Mouse (Mus musculus) layer of hippocampus, postnatal 36 days (tissue): ENCODE data around the gene Fam19a3. TPM values are rescaled to one million over a fixed set of nuclear protein-coding genes. Genes with fewer than 3 reads are reported as not detected.

Experiments used
- DNase-seq, 2 experiments: peaks; one replicate each; pipeline ENCODE4 v3.0.0; 2022
- total RNA-seq, 2 experiments: library from RNA; stranded (reverse); gene quantifications; 2 replicates each; pipeline ENCODE4 v1.2.3; 2021

Gene Fam19a3
- total RNA-seq, 2 experiments from 2014 or later: not detected

DNA sequence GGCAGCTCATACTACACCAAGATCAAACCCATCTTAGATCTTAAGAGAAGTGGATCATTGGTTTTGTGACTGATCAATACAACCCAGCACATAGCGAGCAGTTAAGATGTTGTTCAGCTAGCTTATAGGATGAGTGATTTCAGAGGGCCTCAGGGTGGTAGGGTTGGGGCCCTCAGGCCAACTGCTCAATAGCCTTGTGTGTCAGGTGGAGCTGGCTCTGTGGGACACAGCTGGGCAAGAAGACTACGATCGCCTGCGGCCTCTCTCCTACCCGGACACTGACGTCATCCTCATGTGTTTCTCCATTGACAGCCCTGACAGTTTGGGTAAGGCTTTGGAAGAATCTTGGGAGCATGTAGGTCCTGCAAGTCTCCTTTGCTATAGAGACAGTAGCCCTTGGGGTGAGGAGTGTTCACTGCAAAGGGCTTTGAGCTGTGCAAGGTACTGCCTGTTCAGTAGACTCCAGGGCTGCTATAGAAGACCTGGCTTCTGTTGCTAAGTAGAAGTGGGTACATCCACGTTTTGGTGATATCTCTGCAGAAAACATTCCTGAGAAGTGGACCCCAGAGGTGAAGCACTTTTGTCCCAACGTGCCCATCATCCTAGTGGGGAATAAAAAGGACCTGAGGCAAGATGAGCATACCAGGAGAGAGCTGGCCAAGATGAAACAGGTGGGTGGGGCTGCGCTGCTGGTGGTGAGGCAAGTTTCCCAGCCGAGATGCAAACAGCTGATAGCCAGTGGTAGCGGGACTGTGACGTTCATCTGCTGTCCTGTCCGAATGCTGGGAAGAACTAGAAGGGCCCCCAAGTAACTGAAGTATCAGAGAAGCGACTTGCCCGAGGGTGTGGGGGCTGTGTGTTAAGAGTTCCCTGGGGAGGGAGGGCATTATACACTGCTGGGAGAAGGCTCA, 11.0 kb upstream of the Fam19a3 start:
- no peak for DNase-seq

DNA sequence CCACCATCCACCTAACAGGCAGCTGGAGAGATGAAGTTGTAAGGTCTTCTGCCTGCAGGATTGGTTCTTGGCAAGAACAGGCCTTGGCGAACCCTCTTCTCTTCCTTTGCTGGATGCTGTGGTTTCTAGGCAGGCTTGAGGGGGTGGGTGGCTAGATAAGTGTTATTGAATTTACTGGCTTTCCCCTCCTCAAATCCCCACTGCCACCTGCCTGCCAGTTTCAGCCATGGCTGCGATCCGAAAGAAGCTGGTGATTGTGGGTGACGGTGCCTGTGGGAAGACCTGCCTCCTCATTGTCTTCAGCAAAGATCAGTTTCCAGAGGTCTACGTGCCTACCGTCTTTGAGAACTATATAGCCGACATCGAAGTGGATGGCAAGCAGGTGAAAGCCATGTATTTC, 10.0 kb upstream of the Fam19a3 start:
- DNase-seq: no peak

DNA sequence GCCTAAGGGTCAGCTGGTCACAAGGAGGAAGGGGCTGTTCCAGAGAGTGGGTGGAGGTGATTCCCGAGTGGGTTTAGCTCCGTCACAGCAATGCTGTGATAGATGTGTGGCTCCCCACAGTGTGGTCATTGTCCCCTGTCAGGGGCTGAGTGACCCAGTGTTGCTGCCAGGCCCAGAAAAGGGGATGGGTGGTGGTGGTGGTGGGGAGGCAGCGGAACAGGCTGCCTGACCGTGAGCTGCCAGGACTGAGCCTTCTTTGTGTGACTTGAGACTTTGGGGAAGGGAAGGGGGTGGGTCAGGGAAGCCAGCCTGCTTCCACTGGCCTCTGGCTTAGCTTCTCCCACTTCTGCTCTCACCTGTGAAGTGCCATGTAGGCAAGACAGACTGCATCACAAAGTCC, 9.4 kb upstream of the Fam19a3 start:
- no peak for DNase-seq

GRCm38 (mm10) chr3:104790401-104790937, 8.8 kb upstream of the Fam19a3 start:
- no peak for DNase-seq

GRCm38 (mm10) chr3:104789822-104790221, 8.2 kb upstream of the Fam19a3 start:
- DNase-seq: no peak

DNA sequence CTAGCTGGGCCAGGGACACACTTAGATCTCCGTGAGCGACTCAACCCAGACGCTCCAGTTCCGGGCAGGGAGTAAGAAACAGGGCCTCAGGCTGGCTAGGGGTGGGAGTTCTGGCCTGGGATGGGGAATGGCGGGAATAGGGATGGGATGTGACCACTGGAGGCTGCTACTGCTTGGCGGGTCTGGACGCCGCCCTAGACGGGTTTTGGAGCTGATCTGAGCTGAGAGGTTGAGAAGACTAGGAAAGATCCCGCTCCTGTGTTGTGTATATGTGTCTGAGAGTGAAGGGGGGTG, 7.6 kb upstream of the Fam19a3 start:
- no peak for DNase-seq

GRCm38 (mm10) chr3:104788561-104789311, 7.1 kb upstream of the Fam19a3 start:
- DNase-seq: peak; percentile 57 to 62

DNA sequence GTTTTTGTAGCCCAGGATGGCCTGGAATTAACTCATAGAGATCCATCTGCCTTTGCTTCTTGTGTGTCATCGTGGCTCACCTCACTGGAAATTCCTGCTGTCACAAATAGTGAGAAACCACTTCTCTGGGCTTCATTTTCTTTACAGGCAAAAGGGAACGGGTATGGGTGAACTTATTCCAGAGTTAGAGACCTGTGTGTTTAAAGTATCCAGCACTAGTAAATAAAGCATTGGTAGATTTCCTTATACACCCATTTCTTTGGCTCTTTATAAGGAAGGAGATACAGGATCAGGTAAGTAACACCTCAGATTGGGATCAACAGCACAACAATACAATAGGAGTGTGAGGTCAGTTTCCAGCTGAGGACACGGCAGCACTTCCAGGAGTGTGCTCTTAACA, 6.4 kb upstream of the Fam19a3 start, which contains the start of gene Rhoc:
TSS of gene Rhoc (plus strand) at position 301 of the 400 bp plus-strand sequence.
- DNase-seq: no peak

GRCm38 (mm10) chr3:104785284-104785683, 3.6 kb upstream of the Fam19a3 start:
- no peak for DNase-seq

DNA sequence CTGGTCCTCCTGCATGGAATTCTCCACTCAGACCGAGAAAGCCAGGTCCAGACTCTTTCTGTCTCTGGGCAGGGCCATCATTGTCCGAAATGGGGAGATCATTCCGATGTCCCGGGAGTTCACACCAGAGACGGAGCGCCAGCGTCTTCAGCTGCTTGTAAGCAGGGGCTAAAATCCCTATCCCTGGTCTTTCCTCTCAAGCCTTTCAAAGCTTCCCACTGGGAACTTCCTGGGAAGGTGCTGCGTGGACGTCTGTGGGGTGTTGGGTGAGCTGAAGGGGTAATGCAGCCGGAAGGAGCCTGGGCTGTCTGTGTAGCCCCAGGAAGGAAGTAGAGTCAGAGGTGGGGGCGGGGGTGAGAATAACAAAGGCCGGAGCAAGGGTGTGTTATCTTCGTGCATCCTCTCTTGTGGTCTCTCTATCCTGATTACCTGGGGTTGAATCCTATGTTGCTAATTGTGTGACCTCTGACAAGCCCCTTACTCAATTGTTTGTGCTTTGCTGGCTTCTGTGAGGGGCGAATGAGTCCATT, 2.4 kb upstream of the Fam19a3 start:
- no peak for DNase-seq

- DNase-seq: no peak
Observed at GRCm38 (mm10) chr3:104782061-104782681, 531 bp upstream of the Fam19a3 start.

DNA sequence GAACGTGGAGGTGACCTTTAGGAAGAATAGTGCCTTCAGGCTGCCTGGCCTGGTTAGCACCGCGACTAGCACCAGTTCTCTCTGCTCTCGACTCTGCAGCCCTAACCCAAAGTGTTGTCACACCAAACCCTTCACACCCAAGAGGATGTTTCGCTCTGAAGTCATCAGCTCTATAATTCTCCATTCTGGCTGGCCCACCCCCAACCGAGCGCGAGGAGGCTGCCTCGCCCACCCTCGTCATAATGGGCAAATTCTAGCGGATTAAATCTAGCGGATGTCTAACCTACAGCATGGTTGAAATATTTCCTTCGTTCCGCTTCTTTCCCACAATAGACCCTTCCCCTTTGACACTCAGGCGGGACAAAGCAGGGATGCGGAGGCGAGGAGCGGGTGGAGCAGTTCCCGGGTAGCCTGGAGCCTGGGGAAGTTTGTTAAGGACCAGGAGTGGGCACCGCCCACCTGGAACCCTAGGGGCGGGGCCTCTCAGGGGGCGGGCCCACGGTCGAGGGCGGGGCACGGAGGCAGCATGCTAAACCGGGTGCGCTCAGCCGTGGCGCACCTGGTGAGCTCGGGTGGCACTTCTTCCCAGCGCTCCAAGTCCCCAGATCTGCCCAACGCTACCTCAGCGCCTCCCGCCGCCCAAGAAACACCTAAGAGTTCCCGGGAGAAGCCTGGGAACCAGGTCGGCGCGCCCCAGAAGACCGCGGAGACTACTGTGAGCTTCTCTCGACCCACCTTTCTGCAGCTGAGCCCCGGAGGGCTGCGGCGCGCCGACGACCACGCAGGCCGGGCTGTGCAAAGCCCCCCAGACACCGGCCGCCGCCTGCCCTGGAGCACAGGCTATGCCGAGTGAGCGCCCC, 849 bp downstream of the Fam19a3 start, which contains the start of gene Ppm1j:
TSS of gene Ppm1j (plus strand) at position 496 of the 860 bp plus-strand sequence.
- no peak for DNase-seq

DNA sequence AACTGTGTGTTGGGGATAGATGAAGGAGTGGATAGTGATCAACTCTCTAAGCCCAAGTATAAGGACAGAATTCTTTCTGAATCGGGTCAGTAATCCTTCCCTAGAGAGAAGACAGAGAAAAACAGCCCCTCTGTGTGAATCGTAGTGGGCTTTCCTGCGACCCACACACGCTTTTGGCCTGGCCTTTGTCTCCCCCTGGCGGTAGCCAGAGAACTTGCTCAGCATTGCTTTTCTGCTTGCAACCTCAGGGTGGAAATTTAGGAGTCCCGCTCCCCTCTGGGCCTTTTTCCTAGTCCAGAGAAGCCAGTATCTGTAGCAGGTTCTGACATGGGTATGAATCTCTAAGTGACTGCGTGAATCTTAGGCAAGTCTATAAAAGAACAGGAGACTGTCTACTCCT, 1.7 kb downstream of the Fam19a3 start:
- no peak for DNase-seq

DNA sequence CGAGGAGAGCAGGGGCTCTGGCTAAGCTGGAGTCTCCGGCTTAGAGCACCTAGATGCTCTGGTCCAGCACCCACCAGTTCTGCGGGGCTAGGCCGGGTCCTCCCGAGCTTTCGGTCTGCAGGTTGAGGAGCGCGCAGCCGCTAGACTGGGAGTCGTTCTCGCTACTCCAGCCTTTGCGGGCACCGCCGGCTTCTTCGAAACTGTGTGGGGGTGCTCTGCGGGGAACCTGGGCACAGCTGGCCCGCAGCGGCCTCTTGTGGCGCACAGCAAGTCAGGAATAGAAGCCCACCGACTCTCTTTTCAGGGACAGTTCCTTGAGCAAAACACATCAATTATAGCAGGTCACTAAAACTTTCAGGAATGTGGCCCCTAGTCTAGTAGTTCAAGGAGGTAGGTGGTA, 4.3 kb downstream of the Fam19a3 start:
- DNase-seq: no peak

DNA sequence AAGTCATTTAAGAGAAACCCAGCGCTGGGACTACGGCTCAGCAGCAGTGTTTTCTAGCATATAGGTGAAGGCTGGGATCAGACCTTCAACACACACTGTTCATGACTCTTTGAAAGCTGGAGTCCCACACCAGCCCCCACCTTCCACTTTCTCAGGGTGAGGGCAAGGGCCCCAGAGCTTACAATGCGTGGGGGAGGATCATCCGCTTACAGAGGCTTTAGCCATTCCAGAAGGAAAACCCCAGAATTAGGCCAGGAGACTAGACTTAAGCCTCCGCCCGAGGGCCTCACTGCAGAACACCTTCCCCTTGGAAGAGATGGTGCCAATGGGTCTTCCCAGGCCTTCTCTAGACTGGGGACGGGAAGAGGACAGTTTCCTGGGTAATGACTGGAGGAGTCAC, 8.3 kb downstream of the Fam19a3 start:
- DNase-seq: no peak

DNA sequence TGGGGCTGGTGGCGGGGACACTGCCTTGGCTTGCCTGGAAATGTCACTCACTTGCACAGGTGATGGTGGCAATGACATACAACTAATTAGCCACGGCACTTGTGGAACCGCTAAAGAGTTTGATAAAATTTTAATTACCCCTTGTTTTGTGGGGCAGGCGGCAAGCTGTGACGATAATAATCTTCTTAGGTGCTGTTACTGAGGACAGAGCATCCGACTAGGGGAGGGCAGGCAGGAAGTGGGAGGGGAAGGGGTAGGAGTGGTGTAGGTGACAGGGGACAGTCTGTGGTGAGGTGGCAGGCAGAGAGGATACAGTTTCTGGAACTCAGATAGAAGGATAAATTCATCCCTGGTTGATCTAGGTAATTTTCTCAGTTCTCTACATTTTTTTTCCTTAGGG, 10.2 kb downstream of the Fam19a3 start:
- DNase-seq: no peak

GRCm38 (mm10) chr3:104770918-104771317, 10.7 kb downstream of the Fam19a3 start:
- DNase-seq: no peak

- DNase-seq: no peak
Observed at GRCm38 (mm10) chr3:104770035-104770434, 11.6 kb downstream of the Fam19a3 start.

DNA sequence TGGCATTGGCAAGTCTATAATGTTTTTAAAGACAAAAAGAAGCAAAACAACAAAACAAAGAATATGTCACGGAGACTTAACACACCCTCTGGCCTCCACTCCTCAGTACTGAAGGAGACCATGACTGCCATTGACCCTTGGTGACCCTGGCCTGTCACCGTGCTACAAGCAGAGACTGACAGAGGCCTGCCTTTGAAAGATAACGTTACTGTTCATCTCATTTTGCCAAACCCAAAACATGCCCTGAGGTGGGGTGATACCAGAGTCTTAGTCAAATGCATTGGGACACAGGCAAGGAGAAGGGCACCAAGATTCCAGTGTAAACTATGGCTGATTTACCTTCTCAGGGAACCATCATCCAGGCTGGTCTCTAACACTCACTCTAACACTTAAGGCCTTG, 12.5 kb downstream of the Fam19a3 start:
- DNase-seq: no peak

DNA sequence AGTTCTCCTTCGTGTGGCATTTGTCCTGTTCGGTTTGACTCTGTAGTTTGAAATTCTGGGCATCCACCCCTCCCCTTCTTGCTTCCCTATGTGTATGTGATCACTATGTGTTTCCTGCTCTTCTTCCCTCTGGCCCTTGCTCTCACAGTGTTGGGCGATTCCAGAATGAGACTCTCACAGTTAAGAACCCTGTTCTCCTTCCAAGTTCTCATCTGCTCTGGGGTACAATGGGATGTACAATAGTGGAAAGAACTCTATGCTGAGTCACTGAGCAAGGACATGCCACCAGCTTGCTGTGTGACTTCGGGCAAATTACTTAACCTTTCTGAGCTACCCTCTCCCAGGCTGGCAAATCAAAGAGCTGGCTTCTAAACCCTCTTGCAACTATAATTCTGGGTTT, 13.9 kb downstream of the Fam19a3 start:
- no peak for DNase-seq

GRCm38 (mm10) chr3:104767141-104767540, 14.5 kb downstream of the Fam19a3 start:
- no peak for DNase-seq

- DNase-seq: no peak
Observed at GRCm38 (mm10) chr3:104765021-104765420, 16.6 kb downstream of the Fam19a3 start.
